Mouse (Mus musculus) adrenal gland, postnatal 25 days (tissue): ENCODE results near the gene Camk1d. TPM values are rescaled to one million over a fixed set of nuclear protein-coding genes. Genes with fewer than 3 reads are reported as not detected.

Experiments used
- total RNA-seq: library from RNA; stranded (reverse); gene quantifications from 2 replicates; pipeline ENCODE4 v1.2.3, GENCODE M21; 2021

Camk1d gene
- total RNA-seq, 1 experiment from 2014 or later = 7.4 TPM

Other genes starting within 250 kb of the Camk1d start
- 41.9 and 43.2 TPM in 2 replicates for gene Nudt5, start 130.5 kb upstream of the Camk1d start, total RNA-seq
- gene Cdc123, start 130.6 kb upstream of the Camk1d start, total RNA-seq = 129 and 133 TPM in 2 replicates
- gene Gm13199, start 148.4 kb upstream of the Camk1d start, total RNA-seq = 0.85 TPM in 1 of 2 replicates, not detected in the other
- 41.2 and 55.9 TPM in 2 replicates for gene Sec61a2, start 180.9 kb upstream of the Camk1d start, total RNA-seq
- 15.7 and 16.8 TPM in 2 replicates for gene Dhtkd1, start 228.3 kb upstream of the Camk1d start, total RNA-seq
- gene Upf2, start 237.0 kb upstream of the Camk1d start, total RNA-seq = 28.6 and 30.2 TPM in 2 replicates